Mouse (Mus musculus) kidney, postnatal 0 days (tissue): ENCODE measurements around the gene Ldhal6b. TPM values are rescaled to one million over a fixed set of nuclear protein-coding genes. Genes with fewer than 3 reads are reported as not detected.

Source experiments
- ATAC-seq: fragments of 200-750 bp; cut with Nextera tagmentation; replicated peaks from 2 replicates; pipeline ENCODE4 v1.8.0; 2017; ENCODE audit warnings: low read depth, moderate number of reproducible peaks, moderate TSS enrichment, moderate library complexity; ENCODE audit not compliant: low FRiP score
- DNase-seq: peaks from one replicate; pipeline ENCODE4 v3.0.0-alpha.2; 2016; ENCODE audit warnings: low spot score
- H3K27ac ChIP-seq: fragments of 300-500 bp; sonication (generic); 2 replicates; pipeline ENCODE4 v1.5.1; 2014; ENCODE audit warnings: mild to moderate bottlenecking
- H3K27me3 ChIP-seq: fragments of 300-500 bp; sonication (generic); 2 replicates; pipeline ENCODE4 v1.6.1; 2014; ENCODE audit warnings: low read length, mixed read lengths; ENCODE audit not compliant: insufficient read depth
- H3K36me3 ChIP-seq: fragments of 300-500 bp; sonication (generic); 2 replicates; pipeline ENCODE4 v1.6.1; 2014; ENCODE audit warnings: low read length, mixed read lengths; ENCODE audit not compliant: insufficient read depth
- H3K4me1 ChIP-seq: fragments of 300-500 bp; sonication (generic); replicated peaks from 2 replicates; pipeline ENCODE4 v1.6.1; 2014; ENCODE audit warnings: antibody characterized with exemption, low read length, mixed read lengths; ENCODE audit not compliant: insufficient read depth
- H3K4me2 ChIP-seq: fragments of 300-500 bp; sonication (generic); 2 replicates; pipeline ENCODE4 v1.6.1; 2014; ENCODE audit warnings: mild to moderate bottlenecking, low read length, moderate library complexity, mixed read lengths
- H3K4me3 ChIP-seq: fragments of 300-500 bp; sonication (generic); replicated peaks from 2 replicates; pipeline ENCODE4 v1.5.1; 2014; ENCODE audit warnings: low read depth, low read length
- H3K9ac ChIP-seq: fragments of 300-500 bp; sonication (generic); 2 replicates; pipeline ENCODE4 v1.6.1; 2014; ENCODE audit warnings: low read depth, low read length
- H3K9me3 ChIP-seq: fragments of 300-500 bp; sonication (generic); replicated peaks from 2 replicates; pipeline ENCODE4 v1.6.1; 2016; ENCODE audit warnings: low read length, inconsistent platforms, mixed read lengths
- CTCF ChIP-seq: IDR thresholded peaks from 2 replicates; pipeline ENCODE4 v1.5.1; 2016; ENCODE audit warnings: antibody characterized with exemption, low read depth, mild to moderate bottlenecking, moderate library complexity
- WGBS: fragments of 180-500 bp; shearing (Covaris S2); extraction: QIAGEN DNeasy Blood & Tissue Kit; methylation state at CpG from one replicate; pipeline ENCODE4 v1.1.7; 2014; 5-methylcytosine and 5-hydroxymethylcytosine counted together
- polyA plus RNA-seq: library from polyadenylated mRNA; unstranded; fragments of >200 nt; fragmentation: Nextera tagmentation; extraction: Ambion mirVana; gene quantifications from 2 replicates; pipeline ENCODE4 v1.2.1, GENCODE M21; 2015

Ldhal6b gene
- polyA plus RNA-seq, 1 experiment from 2014 or later: not detected

DNA sequence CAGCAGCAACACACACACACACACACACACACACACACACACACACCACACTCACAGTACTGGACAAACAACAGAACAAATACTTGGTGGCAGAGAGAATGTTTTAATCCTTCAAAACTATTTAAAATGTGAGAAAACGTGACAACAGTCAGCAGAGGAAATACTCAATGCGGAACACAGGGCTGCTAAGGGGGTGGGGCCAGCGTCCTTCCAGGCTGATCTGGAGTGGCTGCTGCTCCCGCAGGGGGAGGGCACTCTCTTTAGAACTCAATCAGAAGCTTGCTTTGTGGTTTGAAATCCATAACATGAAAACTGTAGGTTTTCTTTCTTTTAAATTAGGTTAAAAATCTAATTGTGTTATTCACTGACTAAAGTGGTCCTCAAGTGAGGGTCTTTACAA lies 3.3 kb upstream of the Ldhal6b start:
- Histone ChIP-seq H3K27ac (no peak overlapping the region), H3K27me3 (no peaks in the 10 kb centered on the region), H3K9me3 (no peaks in the 10 kb centered on the region), H3K36me3 (peaks cover 6% of the 10 kb centered on the region; the same call in 1 of the 2 replicates), H3K4me1 (no peaks in the 10 kb centered on the region), H3K9ac (no peak overlapping the region), H3K4me3 (no peak overlapping the region), H3K4me2 (no peak overlapping the region)
- ATAC-seq: no peak
- DNase-seq: peak; percentile 52
- no peak for TF ChIP-seq CTCF
- 43% methylated on average over 4 of the region's 4 CpGs for WGBS

DNA sequence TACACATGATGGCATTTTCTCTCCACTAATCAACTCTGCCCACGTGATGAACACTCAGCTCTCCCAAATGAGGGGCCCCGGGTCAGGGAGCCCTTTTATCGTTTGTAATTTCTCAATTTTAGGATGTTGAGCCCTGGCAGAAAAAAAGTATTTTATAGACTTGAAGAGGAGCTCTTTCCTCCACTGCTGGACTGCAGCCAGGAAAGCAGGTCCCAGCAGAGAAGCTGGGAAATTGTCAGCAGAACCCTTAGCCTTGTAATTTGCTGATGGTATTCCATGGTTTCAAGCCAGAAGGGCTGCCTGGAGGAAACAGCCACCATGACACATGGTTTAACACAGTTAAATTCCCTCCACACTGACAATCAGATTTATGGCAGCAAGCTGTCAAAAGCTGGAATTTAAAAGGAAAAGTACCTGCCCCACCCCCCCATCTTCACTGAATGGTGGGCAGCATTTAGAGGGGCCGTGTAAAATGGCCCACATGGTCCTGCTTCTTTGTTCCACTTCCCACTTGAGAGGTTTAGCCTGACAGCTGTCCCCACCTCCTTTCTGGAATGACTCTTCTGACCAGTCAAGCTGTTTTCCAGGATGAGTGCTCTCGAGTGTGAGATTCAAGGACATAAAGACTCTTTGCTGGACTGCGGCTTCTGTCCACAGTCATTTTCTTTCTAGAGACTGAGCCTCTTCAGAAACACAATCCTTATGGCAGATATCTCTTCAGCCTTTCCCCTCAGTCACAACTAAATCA lies 1.4 kb upstream of the Ldhal6b start:
- Histone ChIP-seq H3K9me3 (no peaks in the 10 kb centered on the region), H3K4me1 (no peaks in the 10 kb centered on the region), H3K36me3 (peaks cover 6% of the 10 kb centered on the region; the same call in 1 of the 2 replicates), H3K9ac (no peak overlapping the region), H3K27ac (no peak overlapping the region), H3K4me3 (no peak overlapping the region), H3K4me2 (no peak overlapping the region), H3K27me3 (no peaks in the 10 kb centered on the region)
- DNase-seq (no peak), ATAC-seq (no peak)
- 54% methylated on average over 6 of the region's 6 CpGs for WGBS
- no peak for TF ChIP-seq CTCF

DNA sequence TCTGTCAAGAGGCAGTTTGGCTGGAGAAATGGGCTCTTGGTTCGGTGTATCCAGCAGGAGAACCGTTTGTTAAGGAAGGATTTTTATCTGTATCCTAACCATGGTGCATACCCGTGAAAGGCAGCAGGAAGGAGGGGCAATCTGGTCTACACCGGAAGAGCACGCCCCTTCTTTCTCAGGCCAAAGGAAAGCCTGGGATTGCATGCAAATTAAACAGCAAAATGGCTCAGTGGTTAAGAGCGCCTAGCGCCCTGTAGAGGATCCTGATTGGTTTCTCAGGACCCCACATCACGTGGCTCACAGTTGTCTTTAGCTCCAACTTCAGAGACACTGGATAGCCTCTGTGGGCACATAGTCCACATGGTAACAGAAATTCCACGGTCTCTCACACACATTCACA lies 489 bp upstream of the Ldhal6b start:
- H3K36me3 ChIP-seq: peaks cover 6% of the 10 kb centered on the region; the same call in 1 of the 2 replicates
- H3K4me2 ChIP-seq: no peak overlapping the region
- WGBS: 88% methylated on average over 9 of the region's 9 CpGs
- no peak for TF ChIP-seq CTCF
- H3K4me3 ChIP-seq: no peak overlapping the region
- H3K27ac ChIP-seq: no peak overlapping the region
- ATAC-seq: no peak
- H3K9me3 ChIP-seq: no peaks in the 10 kb centered on the region
- H3K27me3 ChIP-seq: no peaks in the 10 kb centered on the region
- DNase-seq: no peak
- no peak overlapping the region for H3K9ac ChIP-seq
- no peaks in the 10 kb centered on the region for H3K4me1 ChIP-seq

DNA sequence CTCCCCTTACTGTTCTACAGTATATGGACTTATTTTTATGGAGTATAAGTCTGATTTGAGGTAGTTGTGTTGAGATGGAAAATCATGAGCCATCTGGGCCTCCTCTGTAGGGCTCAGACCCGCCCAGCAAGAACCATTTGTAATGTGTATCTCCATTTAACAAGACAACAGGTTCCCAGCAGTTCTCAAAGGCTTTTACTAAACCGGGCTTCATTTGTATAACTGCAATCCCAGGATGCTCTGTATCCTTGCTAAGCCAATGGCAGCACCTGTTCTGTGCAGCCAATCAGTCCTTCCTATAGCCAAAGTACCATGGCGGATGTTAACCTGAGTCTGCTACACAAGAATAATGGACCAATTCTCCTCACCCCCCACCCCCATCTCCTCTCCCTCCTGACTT lies 2.0 kb downstream of the Ldhal6b start:
- no peak for DNase-seq
- H3K4me1 ChIP-seq: no peaks in the 10 kb centered on the region
- no peak overlapping the region for H3K4me2 ChIP-seq
- H3K9me3 ChIP-seq: no peaks in the 10 kb centered on the region
- H3K9ac ChIP-seq: no peak overlapping the region
- no peaks in the 10 kb centered on the region for H3K27me3 ChIP-seq
- TF ChIP-seq CTCF: no peak
- no peak overlapping the region for H3K4me3 ChIP-seq
- ATAC-seq: no peak
- peaks cover 6% of the 10 kb centered on the region; the same call in 1 of the 2 replicates for H3K36me3 ChIP-seq
- H3K27ac ChIP-seq: no peak overlapping the region
- WGBS: 93% methylated on average over 3 of the region's 3 CpGs

DNA sequence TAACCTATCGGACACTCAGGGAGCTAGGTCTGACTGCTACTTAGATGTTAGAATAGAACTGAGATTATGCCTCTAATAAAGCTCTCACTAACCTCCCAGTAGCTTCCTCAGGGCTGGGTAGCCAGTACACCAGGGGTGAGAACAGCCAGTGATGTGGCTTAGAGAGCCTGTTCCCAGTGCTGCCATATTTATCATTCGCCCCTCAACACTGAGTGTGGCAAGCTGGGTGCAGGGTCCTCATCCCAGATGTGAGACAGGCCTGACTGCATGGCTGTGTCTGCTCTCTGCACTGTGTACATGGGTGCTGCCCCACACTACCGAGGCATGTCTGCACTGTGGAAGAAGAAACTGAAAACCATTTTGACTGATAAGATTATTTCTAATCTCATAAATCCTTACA lies 4.5 kb downstream of the Ldhal6b start:
- ATAC-seq (no peak), DNase-seq (no peak)
- H3K27me3 ChIP-seq: no peaks in the 10 kb centered on the region
- H3K4me1 ChIP-seq: no peaks in the 10 kb centered on the region
- 93% methylated on average over 3 of the region's 3 CpGs for WGBS
- no peak overlapping the region for H3K4me2 ChIP-seq
- peaks cover 9% of the 10 kb centered on the region; the same call in 1 of the 2 replicates for H3K36me3 ChIP-seq
- no peak for TF ChIP-seq CTCF
- H3K9ac ChIP-seq: no peak overlapping the region
- no peak overlapping the region for H3K4me3 ChIP-seq
- H3K9me3 ChIP-seq: no peaks in the 10 kb centered on the region
- H3K27ac ChIP-seq: no peak overlapping the region

DNA sequence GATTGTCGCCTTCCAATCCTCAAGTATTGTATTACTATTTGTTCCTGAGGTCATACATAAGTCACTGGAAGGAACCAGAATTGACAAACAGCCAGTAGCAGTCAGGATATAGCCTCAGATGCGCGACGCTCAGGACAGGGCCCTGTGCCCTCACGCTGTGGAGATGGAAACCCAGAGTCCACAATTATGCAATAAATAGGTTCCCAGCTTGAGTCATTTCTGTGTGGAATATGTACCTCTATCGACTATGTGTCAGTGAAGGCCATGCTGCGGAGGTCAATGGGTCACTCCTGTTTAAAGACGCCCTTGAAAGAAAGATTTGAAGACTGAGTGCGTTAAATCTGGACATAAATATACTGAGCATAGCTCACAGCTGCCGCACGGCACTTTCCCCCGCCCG lies 5.2 kb downstream of the Ldhal6b start:
- no peaks in the 10 kb centered on the region for H3K9me3 ChIP-seq
- no peak overlapping the region for H3K4me2 ChIP-seq
- DNase-seq: no peak
- no peak overlapping the region for H3K27ac ChIP-seq
- no peak for ATAC-seq
- no peaks in the 10 kb centered on the region for H3K4me1 ChIP-seq
- H3K27me3 ChIP-seq: no peaks in the 10 kb centered on the region
- no peak overlapping the region for H3K9ac ChIP-seq
- 91% methylated on average over 13 of the region's 13 CpGs for WGBS
- peaks cover 8% of the 10 kb centered on the region; the same call in 1 of the 2 replicates for H3K36me3 ChIP-seq
- no peak for TF ChIP-seq CTCF
- no peak overlapping the region for H3K4me3 ChIP-seq
